Mouse (Mus musculus) heart, embryonic 13.5 days (tissue): Measurements from ENCODE around the gene Hnrnpl. TPM values are rescaled to one million over a fixed set of nuclear protein-coding genes. Genes with fewer than 3 reads are reported as not detected.

Source experiments
- ATAC-seq: fragments of 200-750 bp; cut with Nextera tagmentation; 2 replicates; pipeline ENCODE4 v1.8.0; 2017; ENCODE audit warnings: moderate TSS enrichment; ENCODE audit not compliant: insufficient number of reproducible peaks, low FRiP score, low TSS enrichment; ENCODE audit errors: extremely low read depth
- H3K27ac ChIP-seq: fragments of 300-500 bp; sonication (generic); replicated peaks from 2 replicates; pipeline ENCODE4 v1.5.1; 2015; ENCODE audit warnings: moderate library complexity, mild to moderate bottlenecking, inconsistent platforms
- H3K27me3 ChIP-seq: fragments of 300-500 bp; sonication (generic); replicated peaks from 2 replicates; pipeline ENCODE4 v1.6.1; 2015; ENCODE audit warnings: mild to moderate bottlenecking, inconsistent platforms
- H3K36me3 ChIP-seq: fragments of 300-500 bp; sonication (generic); 2 replicates; pipeline ENCODE4 v1.6.1; 2015; ENCODE audit warnings: mild to moderate bottlenecking, inconsistent platforms
- H3K4me1 ChIP-seq: fragments of 300-500 bp; sonication (generic); 2 replicates; pipeline ENCODE4 v1.6.1; 2015; ENCODE audit warnings: inconsistent platforms
- H3K4me2 ChIP-seq: fragments of 300-500 bp; sonication (generic); 2 replicates; pipeline ENCODE4 v1.6.1; 2015; ENCODE audit warnings: inconsistent platforms, mild to moderate bottlenecking, moderate library complexity
- H3K4me3 ChIP-seq: fragments of 300-500 bp; sonication (generic); 2 replicates; pipeline ENCODE4 v1.5.1; 2015; ENCODE audit warnings: moderate library complexity, mild to moderate bottlenecking, inconsistent platforms
- H3K9ac ChIP-seq: fragments of 300-500 bp; sonication (generic); 2 replicates; pipeline ENCODE4 v1.6.1; 2015; ENCODE audit warnings: inconsistent platforms, mild to moderate bottlenecking, moderate library complexity
- H3K9me3 ChIP-seq: fragments of 300-500 bp; sonication (generic); 2 replicates; pipeline ENCODE4 v1.6.1; 2016; ENCODE audit warnings: inconsistent platforms
- WGBS: fragments of 180-500 bp; shearing (Covaris S2); methylation state at CpG from one replicate; pipeline ENCODE4 v1.1.7; 2015; ENCODE audit warnings: mixed read lengths; 5-methylcytosine and 5-hydroxymethylcytosine counted together
- polyA plus RNA-seq: library from polyadenylated mRNA; unstranded; fragments of >200 nt; fragmentation: Nextera tagmentation; extraction: Ambion mirVana; gene quantifications from 2 replicates; pipeline ENCODE4 v1.2.1, GENCODE M21; 2015

Hnrnpl gene
- polyA plus RNA-seq, 1 experiment from 2014 or later: 168 TPM

DNA sequence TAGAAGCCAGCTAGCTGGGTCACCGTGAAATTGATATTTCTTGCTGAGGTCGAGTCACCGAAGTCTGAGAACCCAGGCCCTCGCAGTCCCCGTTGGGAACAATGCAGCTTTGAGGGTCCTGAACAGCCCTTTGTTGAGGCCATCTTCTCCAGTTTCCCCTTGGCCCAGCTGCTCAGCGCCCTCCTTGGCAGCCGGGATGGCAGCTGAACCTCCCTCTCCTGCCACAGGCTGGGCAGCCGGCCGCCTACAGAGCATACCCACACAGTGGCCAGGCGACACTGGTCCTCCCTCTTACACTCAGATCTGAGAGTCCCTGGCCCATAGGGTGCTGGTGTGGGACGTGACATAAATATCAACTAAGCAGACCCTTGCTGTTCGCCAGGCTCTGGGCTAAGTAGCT is 34.2 kb upstream of the Hnrnpl start:
- Histone ChIP-seq H3K9ac (no peak overlapping the region), H3K4me3 (no peak overlapping the region), H3K9me3 (no peaks in the 10 kb centered on the region), H3K27ac (no peak overlapping the region), H3K4me2 (no peak overlapping the region), H3K27me3 (no peaks in the 10 kb centered on the region), H3K36me3 (peaks cover 33% of the 10 kb centered on the region), H3K4me1 (peaks cover 8% of the 10 kb centered on the region)
- ATAC-seq: no peak
- WGBS: 81% methylated on average over 12 of the region's 12 CpGs

DNA sequence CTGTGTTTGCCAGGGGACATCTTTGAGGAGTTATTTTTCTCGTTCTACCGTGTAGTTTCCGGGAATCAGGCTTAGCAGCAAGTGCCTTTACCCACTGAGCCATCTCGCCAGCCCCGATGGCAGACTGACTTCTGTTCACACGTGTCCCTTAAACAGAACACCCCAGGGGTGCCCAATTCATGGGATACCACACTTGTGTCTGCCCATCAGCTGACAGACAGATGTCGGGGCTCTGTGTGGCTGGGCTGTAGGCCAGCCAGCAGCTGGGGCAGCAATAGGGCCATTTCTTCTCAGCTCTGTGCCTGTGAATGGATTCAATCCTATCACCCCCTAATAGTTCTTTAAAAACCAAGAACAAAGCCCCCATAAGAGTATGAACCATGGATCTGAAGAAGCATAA is 33.2 kb upstream of the Hnrnpl start:
- Histone ChIP-seq H3K9ac (no peak overlapping the region), H3K27me3 (no peaks in the 10 kb centered on the region), H3K4me3 (no peak overlapping the region), H3K4me1 (peaks cover 9% of the 10 kb centered on the region), H3K4me2 (no peak overlapping the region), H3K9me3 (no peaks in the 10 kb centered on the region), H3K36me3 (peaks cover 33% of the 10 kb centered on the region), H3K27ac (no peak overlapping the region)
- WGBS: 85% methylated on average over 7 of the region's 7 CpGs
- ATAC-seq: no peak

DNA sequence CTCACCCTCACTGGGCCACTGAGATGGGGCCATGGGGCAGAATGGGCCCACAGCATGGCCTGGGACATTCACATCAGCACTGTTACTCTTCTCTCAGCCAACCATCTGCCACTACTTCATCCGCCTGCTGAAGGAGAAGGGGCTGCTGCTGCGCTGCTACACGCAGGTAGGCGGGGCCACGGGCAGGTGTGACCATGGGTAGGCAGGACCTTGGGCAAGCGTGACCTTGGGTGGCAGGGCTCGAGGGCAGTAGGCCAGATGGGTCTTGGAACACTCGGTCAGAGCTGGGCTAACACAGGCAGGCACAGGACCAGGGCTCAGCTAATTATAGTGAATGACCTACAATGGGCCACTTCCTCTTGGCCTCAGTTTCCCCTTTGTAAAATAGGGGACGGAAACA is 29.5 kb upstream of the Hnrnpl start:
- Histone ChIP-seq H3K9me3 (no peaks in the 10 kb centered on the region), H3K27me3 (no peaks in the 10 kb centered on the region), H3K36me3 (peaks cover 36% of the 10 kb centered on the region), H3K4me3 (no peak overlapping the region), H3K4me1 (peaks cover 22% of the 10 kb centered on the region), H3K9ac (no peak overlapping the region), H3K27ac (no peak overlapping the region), H3K4me2 (no peak overlapping the region)
- 80% methylated on average over 9 of the region's 9 CpGs for WGBS
- no peak for ATAC-seq

DNA sequence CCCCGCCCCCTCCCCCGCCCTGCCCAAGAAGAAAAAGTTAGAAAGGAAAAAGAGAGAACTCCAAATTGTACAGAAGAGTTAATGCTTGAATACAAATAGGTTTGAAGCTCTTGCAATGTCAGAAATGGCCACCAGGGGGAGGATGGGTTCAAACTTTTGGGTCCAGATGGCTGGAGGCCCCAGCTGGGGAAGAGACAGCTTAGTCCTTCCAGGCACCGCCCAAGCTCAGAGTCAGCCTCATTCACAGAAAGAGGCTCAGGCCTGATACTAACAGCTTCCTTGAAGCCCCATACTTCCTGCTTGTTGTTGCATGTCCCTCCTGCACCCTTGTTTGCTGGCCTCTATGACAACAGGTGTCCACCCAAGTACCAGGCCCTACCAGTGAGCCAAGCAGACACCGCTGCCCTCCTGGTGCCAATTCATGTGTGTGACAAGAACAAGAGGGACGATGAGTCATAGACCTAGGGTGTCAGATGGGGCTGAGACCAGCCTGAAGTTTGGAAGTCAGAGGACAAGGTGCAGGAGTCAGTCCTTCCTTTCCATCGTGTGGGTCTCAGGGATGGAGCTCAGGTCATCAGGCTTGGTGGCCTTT is 28.2 kb upstream of the Hnrnpl start:
- no peaks in the 10 kb centered on the region for H3K9me3 ChIP-seq
- H3K27ac ChIP-seq: peak overlapping the region; percentile 53; the same call in 1 of the 2 replicates
- no peak overlapping the region for H3K4me2 ChIP-seq
- H3K9ac ChIP-seq: peak overlapping the region; percentile 73
- H3K36me3 ChIP-seq: peaks cover 40% of the 10 kb centered on the region
- 46% methylated on average over 6 of the region's 6 CpGs for WGBS
- no peak for ATAC-seq
- peaks cover 22% of the 10 kb centered on the region for H3K4me1 ChIP-seq
- no peak overlapping the region for H3K4me3 ChIP-seq
- H3K27me3 ChIP-seq: no peaks in the 10 kb centered on the region

DNA sequence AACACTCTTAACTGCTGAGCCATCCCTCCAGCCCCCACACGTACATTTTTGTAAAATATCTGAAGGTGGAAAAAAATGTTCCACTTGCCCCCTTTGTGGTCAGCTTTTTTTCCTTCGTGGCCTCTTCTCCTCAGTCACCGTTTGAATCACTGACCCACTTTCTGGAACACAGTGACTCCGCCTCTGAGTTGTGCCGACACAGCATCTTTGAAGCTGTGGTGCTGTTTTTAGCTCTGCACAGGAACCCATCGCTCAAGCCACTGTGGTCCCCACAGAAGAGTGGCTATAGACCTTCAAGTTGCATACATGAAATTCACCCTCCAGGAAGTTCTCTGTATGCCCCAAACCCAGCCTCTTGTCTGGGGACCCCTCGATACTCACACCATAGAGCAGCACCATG is 27.5 kb upstream of the Hnrnpl start:
- 0 out of 2 replicates have a peak overlapping the region, but pooled peaks have one; percentile 53 for H3K27ac ChIP-seq
- peak overlapping the region; percentile 54 for H3K9ac ChIP-seq
- H3K9me3 ChIP-seq: no peaks in the 10 kb centered on the region
- no peak overlapping the region for H3K4me2 ChIP-seq
- no peak for ATAC-seq
- H3K36me3 ChIP-seq: peaks cover 41% of the 10 kb centered on the region
- no peak overlapping the region for H3K4me3 ChIP-seq
- WGBS: 54% methylated on average over 7 of the region's 7 CpGs
- peaks cover 22% of the 10 kb centered on the region for H3K4me1 ChIP-seq
- H3K27me3 ChIP-seq: no peaks in the 10 kb centered on the region

DNA sequence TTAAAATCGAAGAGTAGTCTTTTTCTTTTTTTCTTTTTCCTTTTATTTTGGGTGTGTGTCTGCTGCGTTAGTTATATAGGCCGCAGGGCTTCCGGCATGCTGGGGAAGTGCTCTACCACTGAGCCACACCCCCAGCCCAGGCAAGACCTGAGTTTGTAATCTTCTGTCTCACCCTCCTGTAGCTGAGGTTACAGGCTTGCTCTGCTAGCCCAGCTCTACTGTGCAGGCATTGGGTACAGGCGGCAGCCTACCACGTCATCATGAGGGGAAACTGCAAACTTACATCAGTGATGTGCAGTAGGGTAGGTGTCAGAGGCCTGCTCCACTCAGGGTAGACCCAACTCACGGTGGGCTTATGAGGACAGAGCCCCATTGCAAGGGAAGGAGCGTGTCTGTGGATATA is 27.1 kb upstream of the Hnrnpl start:
- ATAC-seq: no peak

DNA sequence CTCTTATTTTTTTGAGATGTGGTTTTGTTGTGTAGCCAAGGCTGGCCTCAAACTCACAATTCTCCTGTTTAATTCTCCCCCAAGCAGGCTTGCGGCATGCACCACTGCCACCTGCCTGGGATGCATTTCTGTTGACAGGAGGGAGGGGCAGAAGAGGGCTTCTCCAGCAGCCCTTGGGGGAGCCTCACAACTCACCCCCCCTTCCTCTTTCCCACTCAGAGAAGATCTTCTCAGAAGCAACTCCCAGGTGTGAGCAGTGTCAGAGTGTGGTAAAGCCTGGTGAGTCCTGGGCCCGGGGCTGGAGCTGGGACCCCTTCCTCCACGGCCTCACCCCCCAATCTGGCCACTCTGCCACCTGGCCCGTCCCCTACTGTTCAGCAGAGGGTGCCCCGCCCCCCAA is 23.2 kb upstream of the Hnrnpl start:
- H3K36me3 ChIP-seq: peaks cover 52% of the 10 kb centered on the region
- H3K27ac ChIP-seq: no peak overlapping the region
- H3K9me3 ChIP-seq: no peaks in the 10 kb centered on the region
- no peak for ATAC-seq
- H3K27me3 ChIP-seq: no peaks in the 10 kb centered on the region
- H3K4me2 ChIP-seq: no peak overlapping the region
- no peak overlapping the region for H3K9ac ChIP-seq
- WGBS: 63% methylated on average over 5 of the region's 5 CpGs
- peaks cover 37% of the 10 kb centered on the region for H3K4me1 ChIP-seq
- no peak overlapping the region for H3K4me3 ChIP-seq

More for the DNA sequence above, 27.1 kb upstream of the Hnrnpl start:
- WGBS: 84% methylated on average over 8 of the region's 8 CpGs
- H3K9ac ChIP-seq: peak overlapping the region; percentile 54; the same call in 1 of the 2 replicates
- H3K4me2 ChIP-seq: no peak overlapping the region
- H3K27ac ChIP-seq: no peak overlapping the region
- no peak overlapping the region for H3K4me3 ChIP-seq
- no peaks in the 10 kb centered on the region for H3K27me3 ChIP-seq
- peaks cover 43% of the 10 kb centered on the region for H3K36me3 ChIP-seq
- no peaks in the 10 kb centered on the region for H3K9me3 ChIP-seq
- H3K4me1 ChIP-seq: peaks cover 24% of the 10 kb centered on the region

DNA sequence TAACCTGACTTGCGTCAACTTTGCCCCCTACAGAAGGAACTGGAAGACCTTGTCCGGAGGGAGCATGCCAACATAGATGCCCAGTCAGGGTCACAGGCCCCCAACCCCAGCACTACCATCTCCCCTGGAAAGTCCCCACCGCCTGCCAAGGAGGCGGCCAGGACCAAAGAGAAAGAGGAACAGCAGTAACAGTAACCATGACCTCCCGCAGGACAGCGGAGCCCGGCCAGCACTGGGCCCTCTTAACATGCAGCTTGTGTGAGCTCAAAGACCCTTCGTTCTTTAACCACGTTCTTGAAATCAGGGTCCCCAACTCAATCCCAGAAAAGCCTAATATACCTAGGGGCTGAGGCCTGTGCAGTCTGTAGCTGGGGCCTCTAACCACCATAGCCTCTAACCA is 20.5 kb upstream of the Hnrnpl start:
- Histone ChIP-seq H3K9ac (no peak overlapping the region), H3K4me1 (peaks cover 20% of the 10 kb centered on the region), H3K36me3 (peaks cover 49% of the 10 kb centered on the region), H3K4me2 (no peak overlapping the region), H3K9me3 (no peaks in the 10 kb centered on the region), H3K27ac (no peak overlapping the region), H3K27me3 (no peaks in the 10 kb centered on the region), H3K4me3 (no peak overlapping the region)
- ATAC-seq: no peak
- WGBS: 92% methylated on average over 9 of the region's 9 CpGs

DNA sequence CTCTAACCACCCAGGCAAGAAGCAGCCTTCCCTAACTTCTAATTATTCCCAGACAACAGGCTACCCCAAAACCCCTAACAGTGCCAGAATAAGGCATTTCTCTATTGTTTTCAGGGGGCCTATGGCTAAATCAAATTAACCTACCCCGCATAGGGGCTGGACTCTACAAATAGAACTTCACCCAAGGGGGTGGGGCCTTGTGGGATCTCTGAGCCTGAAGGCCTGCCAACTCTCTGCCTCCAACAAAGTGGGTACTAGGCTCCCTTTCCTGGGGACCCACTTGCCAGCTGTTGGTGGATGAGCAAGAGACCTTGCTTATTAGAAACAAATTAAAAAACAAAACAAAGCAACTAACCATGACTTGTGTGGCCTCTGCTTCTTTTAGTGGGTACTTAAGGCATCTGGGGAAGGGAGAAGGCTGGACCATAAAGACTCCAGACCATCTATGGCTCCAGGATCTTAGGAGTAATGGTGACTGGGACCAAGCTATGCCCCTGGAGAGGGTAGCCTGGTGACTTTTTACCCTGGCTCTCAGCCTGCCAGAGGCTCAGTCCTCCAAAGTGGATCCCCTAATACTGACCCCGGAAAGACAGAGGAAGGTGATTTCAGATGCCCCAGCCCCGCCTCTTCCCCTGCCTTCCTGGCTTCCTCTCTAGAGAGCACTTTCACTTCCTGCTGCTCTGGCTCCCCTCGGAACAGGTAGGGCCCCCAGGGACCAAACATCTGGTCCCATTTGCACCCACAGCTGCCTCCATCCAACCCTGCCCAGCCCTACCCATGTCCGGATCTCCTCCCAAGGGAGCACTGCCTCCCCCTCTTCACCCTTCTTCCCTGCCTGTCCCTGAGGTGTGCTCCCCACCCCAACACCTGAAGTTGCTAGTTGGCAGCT is 19.8 kb upstream of the Hnrnpl start, which contains the start of gene Rinl:
Rinl (plus strand) TSS at position 663 of the 889 bp plus-strand sequence.
- Histone ChIP-seq H3K4me2 (no peak within 1 kb of the TSS), H3K9ac (no peak within 1 kb of the TSS), H3K4me3 (no peak within 1 kb of the TSS), H3K27ac (no peak within 1 kb of the TSS), H3K36me3 (peaks cover 43% of the 10 kb centered on the region), H3K27me3 (no peaks in the 10 kb centered on the region), H3K9me3 (no peaks in the 10 kb centered on the region), H3K4me1 (0 out of 2 replicates have a peak, but pooled peaks cover 17% of the 10 kb centered on the region)
- WGBS: 54% methylated on average over 5 of the region's 5 CpGs
- ATAC-seq: no peak

DNA sequence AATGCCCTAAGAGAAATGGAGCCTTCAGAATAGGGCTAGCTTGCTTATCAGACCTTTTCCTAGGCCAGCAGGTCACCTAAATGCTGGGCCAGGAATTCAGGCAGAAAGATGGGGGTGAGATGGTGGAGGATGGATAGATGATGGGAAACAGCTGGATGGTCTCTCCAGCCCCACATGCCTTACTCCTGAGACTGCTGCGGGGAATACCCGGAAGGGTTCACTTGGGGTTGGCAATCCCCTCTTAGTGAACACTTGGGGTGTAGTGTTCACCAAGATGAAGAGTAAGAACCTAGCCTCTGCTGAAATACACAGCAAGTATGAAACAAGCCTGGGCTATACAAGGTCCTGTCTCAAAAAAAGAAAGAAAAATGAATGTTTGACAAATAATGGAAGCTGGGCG is 19.1 kb upstream of the Hnrnpl start:
- Histone ChIP-seq H3K4me3 (no peak overlapping the region), H3K36me3 (peaks cover 36% of the 10 kb centered on the region), H3K9ac (no peak overlapping the region), H3K4me1 (0 out of 2 replicates have a peak, but pooled peaks cover 17% of the 10 kb centered on the region), H3K27ac (no peak overlapping the region), H3K9me3 (no peaks in the 10 kb centered on the region), H3K4me2 (no peak overlapping the region), H3K27me3 (no peaks in the 10 kb centered on the region)
- WGBS: 76% methylated on average over 3 of the region's 3 CpGs
- no peak for ATAC-seq

DNA sequence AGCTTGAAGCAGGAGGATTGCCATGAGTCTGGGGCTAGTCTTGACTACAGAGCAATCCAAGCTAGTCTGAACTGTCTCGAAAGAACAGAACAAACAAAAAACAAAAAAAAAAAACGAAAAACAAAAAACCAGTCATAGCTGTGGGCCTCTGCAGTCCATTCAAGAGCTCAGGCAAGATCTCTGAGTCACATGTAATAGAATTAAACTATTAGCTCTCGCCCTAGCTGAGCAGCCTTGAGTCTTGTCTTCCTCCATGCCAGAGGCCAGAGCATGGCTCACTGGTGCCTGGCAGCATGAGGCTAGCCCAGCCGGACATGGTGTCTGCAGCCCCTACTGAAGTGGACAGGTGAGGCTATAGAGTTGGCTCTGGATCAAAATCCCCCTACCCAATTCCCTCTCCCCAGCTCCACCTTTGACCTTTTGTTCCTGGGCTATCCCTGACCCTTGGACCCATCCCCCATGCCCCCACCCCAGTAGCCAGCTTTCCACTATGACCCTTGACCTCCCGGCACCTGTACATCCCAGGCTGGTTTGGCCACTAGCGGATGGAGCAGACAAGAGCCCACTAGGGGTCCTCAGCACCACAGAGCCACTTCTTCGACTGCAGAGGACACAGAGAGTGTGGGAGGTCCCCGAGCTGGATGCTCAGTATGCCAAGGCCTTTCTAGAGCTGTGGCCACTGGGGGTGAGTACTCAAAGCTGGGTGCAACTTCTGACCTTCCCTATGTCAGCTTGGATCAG is 18.1 kb upstream of the Hnrnpl start:
- no peak overlapping the region for H3K4me3 ChIP-seq
- no peak for ATAC-seq
- WGBS: 54% methylated on average over 8 of the region's 8 CpGs

More for the DNA sequence above, 18.1 kb upstream of the Hnrnpl start:
- H3K36me3 ChIP-seq: peaks cover 28% of the 10 kb centered on the region
- 0 out of 2 replicates have a peak, but pooled peaks cover 17% of the 10 kb centered on the region for H3K4me1 ChIP-seq
- H3K9ac ChIP-seq: no peak overlapping the region
- H3K27me3 ChIP-seq: no peaks in the 10 kb centered on the region
- no peak overlapping the region for H3K4me2 ChIP-seq
- H3K27ac ChIP-seq: no peak overlapping the region
- no peaks in the 10 kb centered on the region for H3K9me3 ChIP-seq
